Mouse (Mus musculus): ENCODE measurements at regions not wholly inside any gene's neighbourhood (a gene's known extent, or its start where the extent isn't known, plus 50 kb on each side); places are given as distances from the start of the nearest gene placed in this dataset.

DNA sequence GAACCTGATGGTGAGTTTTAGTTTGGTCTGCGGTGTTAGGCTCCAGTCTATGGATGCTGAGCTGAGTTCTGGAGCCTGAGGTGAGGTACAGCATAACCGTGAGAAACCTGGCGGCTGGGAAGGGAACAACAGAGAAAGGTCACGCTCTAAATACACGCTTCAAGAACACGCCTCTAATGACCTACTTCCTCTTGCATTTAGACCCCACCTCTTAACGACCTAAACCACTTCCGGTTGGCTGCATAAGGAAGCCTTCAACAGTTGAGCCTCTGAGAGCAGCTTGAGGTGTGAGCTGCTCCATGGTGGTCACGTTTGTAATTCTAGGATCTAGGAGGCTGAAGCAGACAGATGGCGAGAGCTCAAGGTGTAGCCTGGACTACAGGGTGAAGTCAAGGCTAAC lies 175.8 kb downstream of the Zfp365 start:
- Histone ChIP-seq H3K27ac (replicated peaks; ENCODE audit: low read depth, low read length) (no peak overlapping the region), H3K9me3 (ENCODE audit: control insufficient read depth, low read length) (no peaks in the 10 kb centered on the region), H3K4me1 (ENCODE audit: control insufficient read depth, insufficient read depth, low read length) (no peaks in the 10 kb centered on the region), H3K4me3 (replicated peaks; ENCODE audit: low read length) (no peak overlapping the region), H3K36me3 (ENCODE audit: control insufficient read depth, insufficient read depth, low read length) (no peaks in the 10 kb centered on the region), H3K27me3 (ENCODE audit: control insufficient read depth, insufficient read depth, low read length) (no peaks in the 10 kb centered on the region), H3K9ac (ENCODE audit: low read depth, low read length, severe bottlenecking) (no peak overlapping the region), H3K4me2 (replicated peaks; ENCODE audit: low read depth, low read length, severe bottlenecking) (no peak overlapping the region)
- WGBS, result 83% methylated on average over 10 of the region's 10 CpGs
- ATAC-seq (ENCODE audit: low FRiP score, low read depth), result no peak
- TF ChIP-seq POLR2A (IDR thresholded peaks at IDR 0.05; ENCODE audit: borderline replicate concordance, extremely low read depth, insufficient read depth, insufficient read length), result no peak
- DNase-seq (ENCODE audit: low spot score), result no peak

DNA sequence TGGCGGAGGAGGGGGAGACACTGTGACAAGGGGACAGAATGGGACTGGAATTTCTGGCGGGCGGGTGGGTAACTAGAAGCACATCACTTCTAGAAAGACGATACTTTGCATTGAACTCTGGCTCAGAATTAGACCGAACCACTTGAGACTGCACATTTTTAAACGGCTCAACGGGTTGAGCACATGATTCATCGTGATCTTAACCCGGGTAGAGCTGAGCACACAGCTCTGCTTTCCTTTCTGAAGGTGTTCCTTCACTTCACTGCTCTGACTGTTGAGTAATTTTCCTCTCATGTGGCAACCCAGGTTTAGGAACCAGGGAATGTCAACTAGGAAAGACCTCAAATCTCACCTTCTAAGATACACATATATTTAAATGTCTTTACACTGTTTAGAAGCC lies 180.9 kb downstream of the Zfp365 start:
- Histone ChIP-seq H3K4me1 (ENCODE audit: control insufficient read depth, insufficient read depth, low read length) (no peaks in the 10 kb centered on the region), H3K36me3 (ENCODE audit: control insufficient read depth, insufficient read depth, low read length) (no peaks in the 10 kb centered on the region), H3K27me3 (ENCODE audit: control insufficient read depth, insufficient read depth, low read length) (no peaks in the 10 kb centered on the region), H3K4me2 (replicated peaks; ENCODE audit: low read depth, low read length, severe bottlenecking) (no peak overlapping the region), H3K27ac (replicated peaks; ENCODE audit: low read depth, low read length) (no peak overlapping the region), H3K9me3 (ENCODE audit: control insufficient read depth, low read length) (no peaks in the 10 kb centered on the region), H3K4me3 (replicated peaks; ENCODE audit: low read length) (no peak overlapping the region), H3K9ac (ENCODE audit: low read depth, low read length, severe bottlenecking) (no peak overlapping the region)
- no peak for DNase-seq (ENCODE audit: low spot score)
- no peak for TF ChIP-seq POLR2A (IDR thresholded peaks at IDR 0.05; ENCODE audit: borderline replicate concordance, extremely low read depth, insufficient read depth, insufficient read length)
- WGBS, result 70% methylated on average over 9 of the region's 9 CpGs
- ATAC-seq (ENCODE audit: low FRiP score, low read depth), result no peak

DNA sequence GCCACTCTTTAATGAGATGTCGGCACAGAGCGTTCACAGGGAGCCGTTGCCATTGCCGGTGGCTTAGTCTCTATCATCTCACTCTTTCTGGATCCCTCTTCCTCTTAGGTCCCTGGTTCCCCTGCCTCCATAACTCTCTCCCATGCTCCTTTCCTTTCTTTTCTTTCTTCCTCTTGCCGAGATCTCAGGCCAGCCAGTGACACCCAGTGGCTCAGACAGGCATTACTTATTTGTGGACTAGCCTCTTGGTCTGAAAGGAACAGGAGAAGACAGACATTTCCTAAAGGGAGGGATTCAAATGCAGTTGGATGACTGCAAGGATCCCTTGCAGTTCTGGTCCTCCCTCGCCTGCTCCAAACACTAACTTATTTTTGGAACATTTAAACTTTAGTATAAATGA lies 180.5 kb upstream of the Ado start:
- Histone ChIP-seq H3K9me3 (ENCODE audit: control insufficient read depth, low read length) (no peaks in the 10 kb centered on the region), H3K4me3 (replicated peaks; ENCODE audit: low read length) (no peak overlapping the region), H3K27me3 (ENCODE audit: control insufficient read depth, insufficient read depth, low read length) (no peaks in the 10 kb centered on the region), H3K36me3 (ENCODE audit: control insufficient read depth, insufficient read depth, low read length) (no peaks in the 10 kb centered on the region), H3K27ac (replicated peaks; ENCODE audit: low read depth, low read length) (no peak overlapping the region), H3K9ac (ENCODE audit: low read depth, low read length, severe bottlenecking) (no peak overlapping the region), H3K4me1 (ENCODE audit: control insufficient read depth, insufficient read depth, low read length) (no peaks in the 10 kb centered on the region), H3K4me2 (replicated peaks; ENCODE audit: low read depth, low read length, severe bottlenecking) (no peak overlapping the region)
- DNase-seq (ENCODE audit: low spot score), result peak; percentile 26
- ATAC-seq (ENCODE audit: low FRiP score, low read depth), result no peak
- 57% methylated on average over 6 of the region's 6 CpGs for WGBS
- TF ChIP-seq POLR2A (IDR thresholded peaks at IDR 0.05; ENCODE audit: borderline replicate concordance, extremely low read depth, insufficient read depth, insufficient read length), result no peak

DNA sequence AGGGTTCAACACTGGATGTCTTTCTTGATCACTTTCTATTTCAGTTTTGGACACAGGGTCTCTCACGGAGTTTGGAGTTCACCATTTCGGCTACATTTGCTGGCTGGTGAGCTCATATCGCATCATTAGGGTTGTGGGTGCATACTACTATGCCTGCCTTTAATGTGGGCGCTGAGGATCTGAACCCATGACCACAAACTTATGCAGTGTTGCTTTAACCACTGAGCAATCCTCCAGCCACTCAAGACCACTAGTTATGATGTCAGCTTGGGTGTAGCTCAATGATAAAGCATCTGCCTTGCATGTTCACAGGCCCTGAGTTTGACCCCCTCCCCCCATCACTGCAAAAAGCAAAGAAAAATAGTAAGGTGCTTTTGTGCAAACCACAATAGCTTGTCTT lies 178.8 kb upstream of the Ado start:
- ATAC-seq (ENCODE audit: low FRiP score, low read depth), result no peak
- H3K9me3 ChIP-seq (ENCODE audit: control insufficient read depth, low read length), result no peaks in the 10 kb centered on the region
- 88% methylated on average over 4 of the region's 4 CpGs for WGBS

DNA sequence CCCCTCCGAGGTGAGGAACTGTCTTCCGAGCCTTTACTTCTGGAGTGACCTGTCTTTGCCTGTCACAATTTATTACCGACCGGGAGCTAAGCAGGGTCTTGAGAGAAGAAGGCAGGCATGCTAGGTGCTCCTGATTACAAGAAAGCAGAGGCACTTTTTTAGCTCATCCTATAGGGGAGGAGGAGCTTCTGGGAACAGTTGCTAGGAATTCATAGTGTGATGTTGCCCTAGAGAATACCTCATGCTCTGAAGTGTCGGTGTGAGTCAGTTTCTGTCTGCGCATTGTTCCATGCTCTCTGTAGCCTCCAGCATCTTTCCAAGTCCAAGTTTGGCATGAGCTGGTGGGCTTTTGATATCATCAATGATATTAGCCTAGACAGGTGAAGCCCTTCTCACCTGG lies 178.0 kb upstream of the Ado start:
- TF ChIP-seq POLR2A (IDR thresholded peaks at IDR 0.05; ENCODE audit: borderline replicate concordance, extremely low read depth, insufficient read depth, insufficient read length), result no peak

More for the DNA sequence above, 178.8 kb upstream of the Ado start:
- Histone ChIP-seq H3K4me2 (replicated peaks; ENCODE audit: low read depth, low read length, severe bottlenecking) (no peak overlapping the region), H3K36me3 (ENCODE audit: control insufficient read depth, insufficient read depth, low read length) (no peaks in the 10 kb centered on the region), H3K27ac (replicated peaks; ENCODE audit: low read depth, low read length) (no peak overlapping the region), H3K4me3 (replicated peaks; ENCODE audit: low read length) (no peak overlapping the region), H3K4me1 (ENCODE audit: control insufficient read depth, insufficient read depth, low read length) (no peaks in the 10 kb centered on the region), H3K9ac (ENCODE audit: low read depth, low read length, severe bottlenecking) (no peak overlapping the region), H3K27me3 (ENCODE audit: control insufficient read depth, insufficient read depth, low read length) (no peaks in the 10 kb centered on the region)
- no peak for DNase-seq (ENCODE audit: low spot score)
- no peak for TF ChIP-seq POLR2A (IDR thresholded peaks at IDR 0.05; ENCODE audit: borderline replicate concordance, extremely low read depth, insufficient read depth, insufficient read length)

DNA sequence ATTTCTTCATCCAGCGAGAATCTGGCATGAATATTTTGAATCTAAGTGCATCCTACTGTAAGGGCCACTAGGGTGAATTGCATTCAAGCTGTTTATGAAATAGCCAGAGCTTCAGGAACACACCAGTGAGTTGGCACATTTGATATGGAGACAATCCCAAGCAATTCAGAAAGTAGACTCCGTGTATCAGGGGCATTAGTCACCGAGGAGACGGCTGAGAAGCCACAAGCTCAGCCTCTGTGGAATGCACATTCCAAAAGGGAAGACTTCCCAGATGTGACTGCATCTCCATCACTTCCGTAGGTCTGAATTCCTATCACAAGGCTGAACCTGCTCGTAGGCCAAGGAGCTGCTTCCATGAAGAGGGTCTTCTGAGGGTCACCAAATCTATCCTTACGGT lies 177.6 kb upstream of the Ado start:
- Histone ChIP-seq H3K9ac (ENCODE audit: low read depth, low read length, severe bottlenecking) (no peak overlapping the region), H3K4me2 (replicated peaks; ENCODE audit: low read depth, low read length, severe bottlenecking) (no peak overlapping the region), H3K27me3 (ENCODE audit: control insufficient read depth, insufficient read depth, low read length) (no peaks in the 10 kb centered on the region), H3K9me3 (ENCODE audit: control insufficient read depth, low read length) (no peaks in the 10 kb centered on the region), H3K4me3 (replicated peaks; ENCODE audit: low read length) (no peak overlapping the region), H3K4me1 (ENCODE audit: control insufficient read depth, insufficient read depth, low read length) (no peaks in the 10 kb centered on the region), H3K36me3 (ENCODE audit: control insufficient read depth, insufficient read depth, low read length) (no peaks in the 10 kb centered on the region), H3K27ac (replicated peaks; ENCODE audit: low read depth, low read length) (no peak overlapping the region)
- ATAC-seq (ENCODE audit: low FRiP score, low read depth) (no peak), DNase-seq (ENCODE audit: low spot score) (no peak)
- TF ChIP-seq POLR2A (IDR thresholded peaks at IDR 0.05; ENCODE audit: borderline replicate concordance, extremely low read depth, insufficient read depth, insufficient read length), result no peak
- WGBS, result 76% methylated on average over 7 of the region's 7 CpGs

More for the DNA sequence above, 178.0 kb upstream of the Ado start:
- 78% methylated on average over 6 of the region's 6 CpGs for WGBS
- H3K27me3 ChIP-seq (ENCODE audit: control insufficient read depth, insufficient read depth, low read length), result no peaks in the 10 kb centered on the region
- H3K4me2 ChIP-seq (replicated peaks; ENCODE audit: low read depth, low read length, severe bottlenecking), result no peak overlapping the region
- ATAC-seq (ENCODE audit: low FRiP score, low read depth), result no peak
- no peak overlapping the region for H3K4me3 ChIP-seq (replicated peaks; ENCODE audit: low read length)
- H3K4me1 ChIP-seq (ENCODE audit: control insufficient read depth, insufficient read depth, low read length), result no peaks in the 10 kb centered on the region
- H3K9me3 ChIP-seq (ENCODE audit: control insufficient read depth, low read length), result no peaks in the 10 kb centered on the region
- no peak for DNase-seq (ENCODE audit: low spot score)
- H3K36me3 ChIP-seq (ENCODE audit: control insufficient read depth, insufficient read depth, low read length), result no peaks in the 10 kb centered on the region
- H3K27ac ChIP-seq (replicated peaks; ENCODE audit: low read depth, low read length), result no peak overlapping the region
- no peak overlapping the region for H3K9ac ChIP-seq (ENCODE audit: low read depth, low read length, severe bottlenecking)
